Mouse (Mus musculus) T-helper 1 cell (primary cell): ENCODE results near the gene Nit1.

Experiments
- in situ Hi-C: fragments of 300-600 bp; cut with MboI, MseI; formaldehyde crosslinking; loops from one replicate; pipeline ENCODE4 v1.15.1; 2025; ENCODE audit warnings: high pct_unique_total_duplicates

Gene Nit1

GRCm38 (mm10) chr1:171345225-171346094, at the start of gene Nit1, which contains the start of gene Pfdn2:
Gene Nit1 (minus strand): TSS chr1:171345646.
Gene Pfdn2 (plus strand): TSS chr1:171345670.
- in situ Hi-C loops: no loop called here

GRCm38 (mm10) chr1:171390101-171390500, 44.7 kb upstream of the Nit1 start:
- in situ Hi-C loops: no loop called here

GRCm38 (mm10) chr1:171388376-171389102, 43.1 kb upstream of the Nit1 start, which contains the start of gene Arhgap30:
Gene Arhgap30 (plus strand): TSS chr1:171388954.
- in situ Hi-C loops: no loop called here

- in situ Hi-C loops: no loop called here
Observed at GRCm38 (mm10) chr1:171387099-171387498, 41.7 kb upstream of the Nit1 start.

GRCm38 (mm10) chr1:171385171-171385570, 39.7 kb upstream of the Nit1 start:
- in situ Hi-C loops: no loop called here

- in situ Hi-C loops: no loop called here
Observed at GRCm38 (mm10) chr1:171384361-171384760, 38.9 kb upstream of the Nit1 start.

- in situ Hi-C loops: no loop called here
Observed at GRCm38 (mm10) chr1:171382096-171382620, 36.7 kb upstream of the Nit1 start.

GRCm38 (mm10) chr1:171379935-171380599, 34.6 kb upstream of the Nit1 start:
- in situ Hi-C loops: no loop called here

- in situ Hi-C loops: no loop called here
Observed at GRCm38 (mm10) chr1:171378298-171378697, 32.9 kb upstream of the Nit1 start.

- in situ Hi-C loops: no loop called here
Observed at GRCm38 (mm10) chr1:171375646-171376097, 30.2 kb upstream of the Nit1 start.

- in situ Hi-C loops: no loop called here
Observed at GRCm38 (mm10) chr1:171373946-171374345, 28.5 kb upstream of the Nit1 start.

- in situ Hi-C loops: no loop called here
Observed at GRCm38 (mm10) chr1:171372880-171373279, 27.4 kb upstream of the Nit1 start.

GRCm38 (mm10) chr1:171369845-171370556, 24.6 kb upstream of the Nit1 start, which contains the start of gene Nectin4:
Gene Nectin4 (plus strand): TSS chr1:171370099.
- in situ Hi-C loops: no loop called here

- in situ Hi-C loops: no loop called here
Observed at GRCm38 (mm10) chr1:171365934-171366333, 20.5 kb upstream of the Nit1 start.

- in situ Hi-C loops: no loop called here
Observed at GRCm38 (mm10) chr1:171361106-171362103, 16.0 kb upstream of the Nit1 start.

- in situ Hi-C loops: no loop called here
Observed at GRCm38 (mm10) chr1:171360656-171361055, 15.2 kb upstream of the Nit1 start, which contains the start of gene Klhdc9. Gene Klhdc9 (minus strand): TSS chr1:171360798.

GRCm38 (mm10) chr1:171360253-171360652, 14.8 kb upstream of the Nit1 start:
- in situ Hi-C loops: no loop called here

- in situ Hi-C loops: no loop called here
Observed at GRCm38 (mm10) chr1:171358421-171358820, 13.0 kb upstream of the Nit1 start.

GRCm38 (mm10) chr1:171356814-171357213, 11.4 kb upstream of the Nit1 start:
- in situ Hi-C loops: no loop called here
